Mouse (Mus musculus) myocyte (in vitro differentiated cells): ENCODE data around the gene Dennd1a.

ENCODE experiments used
- CEBPB ChIP-seq: IDR thresholded peaks from 2 replicates; pipeline ENCODE4 v1.6.1; 2011; ENCODE audit warnings: mild to moderate bottlenecking, moderate library complexity; ENCODE audit not compliant: poor library complexity, insufficient read depth, severe bottlenecking
- E2F4 ChIP-seq: IDR thresholded peaks from one replicate; pipeline ENCODE4 v1.6.1; 2011; ENCODE audit warnings: mild to moderate bottlenecking, control low read depth, moderate library complexity; ENCODE audit not compliant: insufficient read depth
- MAX ChIP-seq: IDR thresholded peaks from one replicate; pipeline ENCODE4 v1.6.1; 2011; ENCODE audit warnings: low read depth, mild to moderate bottlenecking, control low read depth
- MYOD1 ChIP-seq, 3 experiments: IDR thresholded peaks; one replicate each; pipeline ENCODE4 v1.6.1; 2011; ENCODE audit warnings: control low read depth in 2 of 3, low read depth in 2 of 3, mild to moderate bottlenecking in 2 of 3, moderate library complexity in 1 of 3; ENCODE audit not compliant: insufficient read length in 2 of 3, control insufficient read depth in 1 of 3
- MYOG ChIP-seq, 3 experiments: IDR thresholded peaks; one replicate each; pipeline ENCODE4 v1.6.1; 2011; ENCODE audit warnings: control low read depth in 2 of 3, low read depth in 2 of 3, mild to moderate bottlenecking in 2 of 3; ENCODE audit not compliant: insufficient read length in 2 of 3, control insufficient read depth in 1 of 3, insufficient read depth in 1 of 3
- POLR2A ChIP-seq: IDR thresholded peaks from one replicate; pipeline ENCODE4 v1.6.1; 2011; ENCODE audit warnings: low read depth, mild to moderate bottlenecking, control low read depth, moderate library complexity; ENCODE audit not compliant: insufficient read length
- REST ChIP-seq: IDR thresholded peaks from one replicate; pipeline ENCODE4 v1.6.1; 2011; ENCODE audit warnings: mild to moderate bottlenecking, control low read depth, moderate library complexity; ENCODE audit not compliant: insufficient read depth, insufficient read length
- SRF ChIP-seq: IDR thresholded peaks from one replicate; pipeline ENCODE4 v1.6.1; 2011; ENCODE audit warnings: low read depth; ENCODE audit not compliant: control insufficient read depth, insufficient read length
- TCF12 ChIP-seq: IDR thresholded peaks from one replicate; pipeline ENCODE4 v1.6.1; 2011; ENCODE audit warnings: mild to moderate bottlenecking, control low read depth; ENCODE audit not compliant: poor library complexity, insufficient read depth, severe bottlenecking
- TCF3 ChIP-seq: IDR thresholded peaks from one replicate; pipeline ENCODE4 v1.6.1; 2011; ENCODE audit warnings: low read depth, control low read depth; ENCODE audit not compliant: insufficient read length
- USF1 ChIP-seq: IDR thresholded peaks from one replicate; pipeline ENCODE4 v1.6.1; 2011; ENCODE audit warnings: low read depth, mild to moderate bottlenecking, control low read depth, moderate library complexity

DNA sequence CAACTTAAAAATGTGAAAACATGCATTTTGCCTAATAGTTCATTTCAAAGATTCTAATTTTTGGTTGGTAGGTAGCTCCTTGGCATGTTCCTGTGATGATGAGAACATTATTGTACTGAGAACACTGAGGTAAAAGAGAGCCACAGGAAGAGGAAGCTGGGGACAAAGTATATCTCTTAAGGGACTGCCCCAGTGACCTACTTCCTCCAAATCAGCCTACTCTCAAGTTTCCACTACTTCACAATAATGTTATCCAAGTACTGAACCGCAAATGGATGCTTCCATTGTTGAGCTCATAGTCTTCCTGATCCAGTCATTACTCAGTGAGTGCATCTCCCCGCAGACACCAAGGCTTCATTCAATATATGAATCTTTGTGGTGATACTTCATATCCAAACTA is 75.8 kb downstream of the Dennd1a start:
- TF ChIP-seq SRF (no peak), TCF12 (no peak), POLR2A (no peak), USF1 (no peak), MYOD1 (IDR thresholded peaks at IDR 0.05; ENCODE audit: control insufficient read depth in 1 of 3, insufficient read length in 2 of 3, low read depth in 2 of 3) (no peak), MYOG (IDR thresholded peaks at IDR 0.05; ENCODE audit: control insufficient read depth in 1 of 3, insufficient read depth in 1 of 3, insufficient read length in 2 of 3, low read depth in 2 of 3) (no peak), E2F4 (no peak), CEBPB (no peak), MAX (no peak), TCF3 (no peak), REST (no peak)
